Mouse (Mus musculus): ENCODE measurements around the gene Tsr3.
"Not testable (repeated sequence)": the region's sequence is repeated elsewhere in the genome, so short reads cannot be mapped to it uniquely, and the experiment has no call there.

Gene Tsr3

GRCm38 (mm10) chr17:25239695-25240636 lies at the start of gene Tsr3, which contains the start of gene Gnptg:
Gene Tsr3, plus strand, starts transcription at chr17:25240170.
Gene Gnptg, minus strand, starts transcription at chr17:25240124.
- DNase-seq (ENCODE audit: low spot score in 2 of 2), result peak; percentile 84 to 89

- DNase-seq (ENCODE audit: low spot score in 2 of 2), result no peak
Measured at GRCm38 (mm10) chr17:25202401-25202800, 37.6 kb upstream of the Tsr3 start.

- no peak for DNase-seq (ENCODE audit: low spot score in 2 of 2)
Measured at GRCm38 (mm10) chr17:25210006-25210405, 30.0 kb upstream of the Tsr3 start.

- no peak for DNase-seq (ENCODE audit: low spot score in 2 of 2)
Measured at GRCm38 (mm10) chr17:25210680-25211466, 29.1 kb upstream of the Tsr3 start.

GRCm38 (mm10) chr17:25211705-25212104 lies 28.3 kb upstream of the Tsr3 start:
- DNase-seq (ENCODE audit: low spot score in 2 of 2), result peak in 1 of 2 experiments; percentile 19

GRCm38 (mm10) chr17:25215431-25215830 lies 24.5 kb upstream of the Tsr3 start:
- no peak for DNase-seq (ENCODE audit: low spot score in 2 of 2)

- DNase-seq (ENCODE audit: low spot score in 2 of 2), result no peak
Measured at GRCm38 (mm10) chr17:25218967-25219366, 21.0 kb upstream of the Tsr3 start.

- no peak for DNase-seq (ENCODE audit: low spot score in 2 of 2)
Measured at GRCm38 (mm10) chr17:25219492-25220295, 20.3 kb upstream of the Tsr3 start.

GRCm38 (mm10) chr17:25220746-25221145 lies 19.2 kb upstream of the Tsr3 start:
- no peak for DNase-seq (ENCODE audit: low spot score in 2 of 2)

- peak; percentile 56 to 64 for DNase-seq (ENCODE audit: low spot score in 2 of 2)
Measured at GRCm38 (mm10) chr17:25221821-25222503, 18.0 kb upstream of the Tsr3 start.

GRCm38 (mm10) chr17:25222504-25222940 lies 17.4 kb upstream of the Tsr3 start:
- DNase-seq (ENCODE audit: low spot score in 2 of 2), result peak; percentile 46 to 55

- DNase-seq (ENCODE audit: low spot score in 2 of 2), result no peak
Measured at GRCm38 (mm10) chr17:25222951-25223601, 16.9 kb upstream of the Tsr3 start.

- no peak for DNase-seq (ENCODE audit: low spot score in 2 of 2)
Measured at GRCm38 (mm10) chr17:25224586-25225222, 15.3 kb upstream of the Tsr3 start.

- no peak for DNase-seq (ENCODE audit: low spot score in 2 of 2)
Measured at GRCm38 (mm10) chr17:25225659-25226058, 14.3 kb upstream of the Tsr3 start.

GRCm38 (mm10) chr17:25227991-25228390 lies 12.0 kb upstream of the Tsr3 start:
- no peak for DNase-seq (ENCODE audit: low spot score in 2 of 2)

- DNase-seq (ENCODE audit: low spot score in 2 of 2), result not testable (repeated sequence)
Measured at GRCm38 (mm10) chr17:25230014-25230655, 9.8 kb upstream of the Tsr3 start.

- DNase-seq (ENCODE audit: low spot score in 2 of 2), result no peak
Measured at GRCm38 (mm10) chr17:25230700-25231099, 9.3 kb upstream of the Tsr3 start.

GRCm38 (mm10) chr17:25231621-25232020 lies 8.3 kb upstream of the Tsr3 start:
- DNase-seq (ENCODE audit: low spot score in 2 of 2), result not testable (repeated sequence)

- no peak for DNase-seq (ENCODE audit: low spot score in 2 of 2)
Measured at GRCm38 (mm10) chr17:25235635-25236034, 4.3 kb upstream of the Tsr3 start.
